Mouse (Mus musculus) intestine, embryonic 14.5 days (tissue): Measurements from ENCODE around the gene Scaf4. TPM values are rescaled to one million over a fixed set of nuclear protein-coding genes. Genes with fewer than 3 reads are reported as not detected.

Experiments used
- ATAC-seq: fragments of 200-750 bp; cut with Nextera tagmentation; replicated peaks from 2 replicates; pipeline ENCODE4 v1.8.0; 2017; ENCODE audit warnings: low read depth, moderate number of reproducible peaks, moderate TSS enrichment, moderate library complexity; ENCODE audit not compliant: low FRiP score, low TSS enrichment
- DNase-seq: peaks from one replicate; pipeline ENCODE4 v3.0.0-alpha.2; 2018; ENCODE audit warnings: low spot score
- H3K27ac ChIP-seq: fragments of 300-500 bp; sonication (generic); 2 replicates; pipeline ENCODE4 v1.5.1; 2014; ENCODE audit warnings: low read depth, mild to moderate bottlenecking, control low read depth
- H3K27me3 ChIP-seq: fragments of 300-500 bp; sonication (generic); replicated peaks from 2 replicates; pipeline ENCODE4 v1.6.1; 2014; ENCODE audit warnings: low read length, control low read depth; ENCODE audit not compliant: control insufficient read depth, insufficient read depth
- H3K36me3 ChIP-seq: fragments of 300-500 bp; sonication (generic); 2 replicates; pipeline ENCODE4 v1.6.1; 2014; ENCODE audit warnings: low read length, control low read depth; ENCODE audit not compliant: control insufficient read depth, insufficient read depth
- H3K4me1 ChIP-seq: fragments of 300-500 bp; sonication (generic); replicated peaks from 2 replicates; pipeline ENCODE4 v1.6.1; 2014; ENCODE audit warnings: low read length, control low read depth, mixed read lengths; ENCODE audit not compliant: control insufficient read depth, insufficient read depth
- H3K4me2 ChIP-seq: fragments of 300-500 bp; sonication (generic); 2 replicates; pipeline ENCODE4 v1.6.1; 2014; ENCODE audit warnings: low read length
- H3K4me3 ChIP-seq: fragments of 300-500 bp; sonication (generic); 2 replicates; pipeline ENCODE4 v1.5.1; 2014; ENCODE audit warnings: low read depth, low read length, control low read depth, mixed read lengths
- H3K9ac ChIP-seq: fragments of 300-500 bp; sonication (generic); 2 replicates; pipeline ENCODE4 v1.6.1; 2014; ENCODE audit warnings: mild to moderate bottlenecking, low read length
- H3K9me3 ChIP-seq: fragments of 300-500 bp; sonication (generic); 2 replicates; pipeline ENCODE4 v1.6.1; 2016; ENCODE audit warnings: low read length, control low read depth; ENCODE audit not compliant: control insufficient read depth
- WGBS: fragments of 180-500 bp; shearing (Covaris S2); extraction: QIAGEN DNeasy Blood & Tissue Kit; methylation state at CpG from one replicate; pipeline ENCODE4 v1.1.7; 2014; 5-methylcytosine and 5-hydroxymethylcytosine counted together
- polyA plus RNA-seq: library from polyadenylated mRNA; unstranded; fragments of >200 nt; fragmentation: Nextera tagmentation; extraction: Ambion mirVana; gene quantifications from 2 replicates; pipeline ENCODE4 v1.2.1, GENCODE M21; 2014

Scaf4 gene
- polyA plus RNA-seq, 1 experiment from 2014 or later, result 27.9 TPM

DNA sequence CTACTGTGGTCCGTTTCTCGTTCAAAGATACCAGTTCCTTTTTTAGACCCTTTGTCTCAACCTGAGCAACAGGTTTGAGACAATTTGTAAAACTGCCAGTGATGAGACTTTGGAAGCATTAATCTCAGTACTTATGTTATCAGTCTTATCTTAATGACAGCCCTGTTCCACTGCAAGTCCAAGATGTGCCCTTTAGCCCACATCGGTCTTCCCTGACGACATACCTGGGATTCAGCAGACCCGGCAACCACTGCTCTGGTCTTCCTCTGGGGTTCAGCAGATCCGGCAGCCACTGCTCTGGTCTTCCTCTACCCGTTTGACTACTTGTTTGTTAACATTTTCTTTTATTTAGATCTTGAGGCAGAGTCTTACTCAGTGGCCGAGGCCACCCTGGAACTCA lies 72.5 kb downstream of the Scaf4 start:
- H3K9ac ChIP-seq, result no peak overlapping the region
- no peak overlapping the region for H3K4me2 ChIP-seq
- H3K27ac ChIP-seq, result no peak overlapping the region
- H3K9me3 ChIP-seq, result no peaks in the 10 kb centered on the region
- DNase-seq (no peak), ATAC-seq (no peak)
- no peaks in the 10 kb centered on the region for H3K36me3 ChIP-seq
- WGBS, result 55% methylated on average over 8 of the region's 8 CpGs
- no peaks in the 10 kb centered on the region for H3K4me1 ChIP-seq
- H3K27me3 ChIP-seq, result no peaks in the 10 kb centered on the region
- H3K4me3 ChIP-seq, result no peak overlapping the region

- H3K4me3 ChIP-seq, result no peak overlapping the region
- ATAC-seq (no peak), DNase-seq (no peak)
- H3K9ac ChIP-seq, result no peak overlapping the region
- WGBS, result 79% methylated on average over 10 of the region's 10 CpGs
- no peaks in the 10 kb centered on the region for H3K27me3 ChIP-seq
- H3K4me2 ChIP-seq, result no peak overlapping the region
- no peak overlapping the region for H3K27ac ChIP-seq
- no peaks in the 10 kb centered on the region for H3K4me1 ChIP-seq
- H3K36me3 ChIP-seq, result no peaks in the 10 kb centered on the region
- H3K9me3 ChIP-seq, result no peaks in the 10 kb centered on the region
These were observed 73.6 kb downstream of the Scaf4 start for GRCm38 (mm10) chr16:90210717-90211116.

GRCm38 (mm10) chr16:90208996-90209395 lies 75.3 kb downstream of the Scaf4 start:
- H3K4me2 ChIP-seq, result no peak overlapping the region
- no peaks in the 10 kb centered on the region for H3K4me1 ChIP-seq
- no peaks in the 10 kb centered on the region for H3K36me3 ChIP-seq
- 63% methylated on average over 3 of the region's 3 CpGs for WGBS
- no peak overlapping the region for H3K9ac ChIP-seq
- H3K9me3 ChIP-seq, result no peaks in the 10 kb centered on the region
- no peak overlapping the region for H3K4me3 ChIP-seq
- H3K27ac ChIP-seq, result no peak overlapping the region
- ATAC-seq (no peak), DNase-seq (no peak)
- H3K27me3 ChIP-seq, result no peaks in the 10 kb centered on the region

DNA sequence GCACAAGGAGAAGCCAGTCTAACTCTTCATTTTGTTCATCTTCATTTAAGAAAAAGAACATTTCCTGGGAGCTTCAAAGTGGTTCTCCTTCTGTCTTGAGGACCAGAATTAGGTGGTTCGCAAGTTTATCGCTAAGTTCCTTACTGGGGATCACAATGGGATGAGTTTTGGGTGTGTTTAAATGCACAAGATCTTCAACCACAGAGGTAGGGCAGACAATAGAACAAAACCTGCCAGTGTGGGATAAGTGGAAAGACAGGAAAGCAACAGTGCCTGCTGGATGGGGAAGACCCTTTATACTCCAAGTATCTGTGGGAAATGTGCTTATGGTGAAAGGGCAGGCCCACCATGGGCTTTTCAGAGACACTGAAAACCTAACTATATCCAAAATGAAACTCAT lies 79.4 kb downstream of the Scaf4 start:
- Histone ChIP-seq H3K27me3 (no peaks in the 10 kb centered on the region), H3K9me3 (no peaks in the 10 kb centered on the region), H3K4me3 (no peak overlapping the region), H3K36me3 (no peaks in the 10 kb centered on the region), H3K27ac (no peak overlapping the region), H3K4me2 (no peak overlapping the region), H3K9ac (no peak overlapping the region), H3K4me1 (0 out of 2 replicates have a peak, but pooled peaks cover 8% of the 10 kb centered on the region)
- no peak for DNase-seq
- WGBS, result 95% methylated on average over 2 of the region's 2 CpGs
- ATAC-seq, result no peak

DNA sequence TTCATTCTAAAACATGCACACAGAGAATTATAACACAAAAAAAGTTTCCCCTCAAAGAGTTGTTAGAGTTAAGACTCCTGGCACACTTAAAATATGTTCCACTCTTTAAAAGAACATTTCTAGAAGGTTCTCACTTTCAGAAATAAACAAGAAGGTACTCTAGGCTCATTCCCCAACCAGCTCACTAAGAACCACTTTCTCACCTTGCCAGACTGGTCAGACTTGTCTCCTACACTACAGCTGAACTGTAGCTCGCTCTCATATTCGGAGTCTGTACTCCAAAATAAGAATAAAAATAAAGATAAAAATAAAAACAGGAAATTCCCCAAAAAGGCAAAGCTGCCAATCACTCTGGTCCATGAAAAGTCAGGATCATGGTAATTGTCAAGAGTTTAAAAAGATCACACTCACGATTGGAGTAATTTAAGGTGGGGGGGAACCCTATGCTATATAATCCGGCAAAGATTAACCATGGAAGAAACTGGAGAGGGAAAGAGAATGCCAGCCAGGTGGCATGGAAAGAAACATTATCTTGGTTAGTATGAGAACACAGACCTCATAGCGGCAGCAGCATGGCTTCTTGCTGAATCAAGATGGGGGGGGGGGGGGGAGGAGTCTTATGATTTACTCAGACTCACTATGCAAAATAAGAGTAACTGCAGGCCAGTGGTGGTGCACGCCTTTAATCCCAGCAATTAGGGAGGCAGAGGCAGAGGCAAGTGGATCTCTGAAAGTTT lies 80.9 kb downstream of the Scaf4 start:
- Histone ChIP-seq H3K4me1 (0 out of 2 replicates have a peak, but pooled peaks cover 8% of the 10 kb centered on the region), H3K9ac (no peak overlapping the region), H3K4me3 (no peak overlapping the region), H3K9me3 (no peaks in the 10 kb centered on the region), H3K36me3 (no peaks in the 10 kb centered on the region), H3K27ac (no peak overlapping the region), H3K27me3 (no peaks in the 10 kb centered on the region), H3K4me2 (no peak overlapping the region)
- DNase-seq (no peak), ATAC-seq (no peak)
- WGBS, result 80% methylated on average over 6 of the region's 6 CpGs

DNA sequence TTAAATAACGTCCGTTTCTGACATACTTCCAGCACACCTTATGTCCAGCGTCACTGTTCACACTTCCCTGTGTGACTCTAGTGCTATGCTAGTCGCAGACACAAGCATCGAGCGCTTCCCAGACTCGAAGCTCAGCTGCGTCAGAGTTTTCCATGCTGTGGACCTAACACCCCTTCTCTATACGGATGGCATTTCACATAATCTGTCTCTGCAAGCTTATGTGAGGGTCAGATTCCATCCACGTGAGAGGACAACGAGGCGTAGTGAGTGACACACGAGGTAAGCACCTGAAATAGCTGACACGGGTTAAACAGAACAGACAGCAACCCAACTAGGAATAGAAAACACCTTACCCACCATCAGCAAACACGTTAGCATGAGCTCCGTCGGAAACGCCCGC lies 82.2 kb downstream of the Scaf4 start:
- peaks cover 8% of the 10 kb centered on the region; the same call in 1 of the 2 replicates for H3K4me1 ChIP-seq
- DNase-seq, result no peak
- no peaks in the 10 kb centered on the region for H3K9me3 ChIP-seq
- H3K27me3 ChIP-seq, result no peaks in the 10 kb centered on the region
- no peak overlapping the region for H3K4me3 ChIP-seq
- 60% methylated on average over 19 of the region's 19 CpGs for WGBS
- H3K4me2 ChIP-seq, result no peak overlapping the region
- H3K27ac ChIP-seq, result no peak overlapping the region
- no peaks in the 10 kb centered on the region for H3K36me3 ChIP-seq
- no peak for ATAC-seq
- H3K9ac ChIP-seq, result no peak overlapping the region

DNA sequence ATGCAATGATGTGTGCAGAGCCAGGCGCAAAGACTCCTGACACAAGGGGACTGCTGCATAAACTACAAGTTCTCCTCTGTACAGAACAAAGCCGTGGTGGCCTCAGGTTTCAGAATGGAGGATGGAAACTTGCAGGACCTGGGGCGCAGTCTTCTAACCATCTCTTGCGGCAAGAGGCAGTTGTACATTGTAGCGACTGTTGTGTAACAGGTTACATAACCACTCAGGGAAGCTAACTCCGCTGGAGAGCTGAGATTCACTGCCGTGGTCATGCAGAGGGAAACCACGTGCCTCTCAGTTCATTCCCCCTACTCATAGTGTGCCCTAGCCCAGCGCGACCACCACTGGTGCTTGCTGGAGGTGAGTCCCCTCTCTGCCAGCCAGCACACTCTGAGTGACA lies 85.1 kb downstream of the Scaf4 start:
- 86% methylated on average over 10 of the region's 10 CpGs for WGBS
- Histone ChIP-seq H3K4me3 (no peak overlapping the region), H3K27ac (no peak overlapping the region), H3K4me1 (peaks cover 8% of the 10 kb centered on the region; the same call in 1 of the 2 replicates), H3K9ac (no peak overlapping the region), H3K27me3 (no peaks in the 10 kb centered on the region), H3K9me3 (no peaks in the 10 kb centered on the region), H3K4me2 (no peak overlapping the region), H3K36me3 (no peaks in the 10 kb centered on the region)
- ATAC-seq (no peak), DNase-seq (no peak)

- H3K4me2 ChIP-seq, result no peak overlapping the region
- H3K4me3 ChIP-seq, result no peak overlapping the region
- H3K9ac ChIP-seq, result no peak overlapping the region
- DNase-seq (no peak), ATAC-seq (no peak)
- H3K4me1 ChIP-seq, result peaks cover 8% of the 10 kb centered on the region; the same call in 1 of the 2 replicates
- no peaks in the 10 kb centered on the region for H3K9me3 ChIP-seq
- H3K27ac ChIP-seq, result no peak overlapping the region
- H3K27me3 ChIP-seq, result no peaks in the 10 kb centered on the region
- H3K36me3 ChIP-seq, result no peaks in the 10 kb centered on the region
- 89% methylated on average over 6 of the region's 6 CpGs for WGBS
These were observed 85.7 kb downstream of the Scaf4 start for GRCm38 (mm10) chr16:90198626-90199025.
